Mouse (Mus musculus): Measurements from ENCODE around the gene St7.

GRCm38 (mm10) chr6:17787810-17788209, 95.1 kb downstream of the St7 start:
- TF ChIP-seq MYOD1 (IDR thresholded peaks at IDR 0.05; ENCODE audit: control insufficient read depth in 1 of 3, insufficient read length in 2 of 3, low read depth in 2 of 3) (no peak), POLR2A (IDR thresholded peaks at IDR 0.05; ENCODE audit: insufficient read length, low read depth) (no peak), SRF (IDR thresholded peaks at IDR 0.05; ENCODE audit: control insufficient read depth, insufficient read length, low read depth) (no peak), CEBPB (IDR thresholded peaks at IDR 0.05; ENCODE audit: insufficient read depth, poor library complexity, severe bottlenecking) (no peak), MAX (IDR thresholded peaks at IDR 0.05; ENCODE audit: low read depth) (no peak), TCF12 (IDR thresholded peaks at IDR 0.05; ENCODE audit: insufficient read depth, poor library complexity, severe bottlenecking) (no peak)
